Mouse (Mus musculus) midbrain, embryonic 12.5 days (tissue): ENCODE data around the gene Cmip. TPM values are rescaled to one million over a fixed set of nuclear protein-coding genes. Genes with fewer than 3 reads are reported as not detected.

ENCODE experiments used
- ATAC-seq: fragments of 200-750 bp; cut with Nextera tagmentation; 2 replicates; pipeline ENCODE4 v1.8.0; 2017; ENCODE audit warnings: low read depth, moderate TSS enrichment, moderate library complexity; ENCODE audit not compliant: low FRiP score
- H3K27ac ChIP-seq: fragments of 300-500 bp; sonication (generic); replicated peaks from 2 replicates; pipeline ENCODE4 v1.5.1; 2016; ENCODE audit warnings: mild to moderate bottlenecking
- H3K27me3 ChIP-seq: fragments of 300-500 bp; sonication (generic); 2 replicates; pipeline ENCODE4 v1.6.1; 2016; ENCODE audit warnings: mild to moderate bottlenecking
- H3K36me3 ChIP-seq: fragments of 300-500 bp; sonication (generic); 2 replicates; pipeline ENCODE4 v1.6.1; 2016
- H3K4me1 ChIP-seq: fragments of 300-500 bp; sonication (generic); 2 replicates; pipeline ENCODE4 v1.6.1; 2016
- H3K4me2 ChIP-seq: fragments of 300-500 bp; sonication (generic); replicated peaks from 2 replicates; pipeline ENCODE4 v1.6.1; 2016; ENCODE audit warnings: mild to moderate bottlenecking, moderate library complexity
- H3K4me3 ChIP-seq: fragments of 300-500 bp; sonication (generic); 2 replicates; pipeline ENCODE4 v1.5.1; 2016; ENCODE audit warnings: mild to moderate bottlenecking
- H3K9ac ChIP-seq: fragments of 300-500 bp; sonication (generic); replicated peaks from 2 replicates; pipeline ENCODE4 v1.6.1; 2016; ENCODE audit warnings: mild to moderate bottlenecking, moderate library complexity
- H3K9me3 ChIP-seq: fragments of 300-500 bp; sonication (generic); 2 replicates; pipeline ENCODE4 v1.6.1; 2016; ENCODE audit warnings: mild to moderate bottlenecking
- WGBS: fragments of 180-500 bp; shearing (Covaris S2); methylation state at CpG from one replicate; pipeline ENCODE4 v1.1.7; 2016; 5-methylcytosine and 5-hydroxymethylcytosine counted together
- polyA plus RNA-seq: library from polyadenylated mRNA; unstranded; fragments of >200 nt; fragmentation: Nextera tagmentation; extraction: Ambion mirVana; gene quantifications from 2 replicates; pipeline ENCODE4 v1.2.1, GENCODE M21; 2016

Gene Cmip
- polyA plus RNA-seq, 1 experiment from 2014 or later: 30.0 TPM

DNA sequence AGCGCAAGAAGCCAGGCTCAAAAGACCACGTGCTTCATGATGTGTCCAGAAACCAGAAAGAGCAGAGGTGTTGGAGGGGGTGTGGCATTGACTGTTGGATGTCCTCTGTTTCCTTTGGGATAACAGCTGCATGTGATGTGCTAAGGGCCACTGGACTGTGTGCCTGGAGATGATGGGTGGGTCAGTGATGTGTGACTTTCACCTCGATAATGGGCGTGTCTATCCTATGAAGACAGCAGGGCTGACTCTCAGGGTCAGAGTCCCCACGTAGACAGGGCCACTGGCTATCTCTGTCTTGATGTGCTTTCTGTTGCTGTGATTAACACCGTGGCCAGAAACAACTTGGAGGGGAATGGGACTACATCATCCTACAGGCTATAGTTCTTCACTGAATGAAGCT, 144.0 kb downstream of the Cmip start:
- 91% methylated on average over 6 of the region's 6 CpGs for WGBS
- Histone ChIP-seq H3K27me3 (no peaks in the 10 kb centered on the region), H3K27ac (no peak overlapping the region; the same call in 1 of the 2 replicates), H3K9me3 (0 out of 2 replicates have a peak, but pooled peaks cover 5% of the 10 kb centered on the region), H3K4me2 (no peak overlapping the region), H3K9ac (no peak overlapping the region), H3K36me3 (0 out of 2 replicates have a peak, but pooled peaks cover 10% of the 10 kb centered on the region), H3K4me3 (no peak overlapping the region), H3K4me1 (peaks cover 49% of the 10 kb centered on the region)
- no peak for ATAC-seq

DNA sequence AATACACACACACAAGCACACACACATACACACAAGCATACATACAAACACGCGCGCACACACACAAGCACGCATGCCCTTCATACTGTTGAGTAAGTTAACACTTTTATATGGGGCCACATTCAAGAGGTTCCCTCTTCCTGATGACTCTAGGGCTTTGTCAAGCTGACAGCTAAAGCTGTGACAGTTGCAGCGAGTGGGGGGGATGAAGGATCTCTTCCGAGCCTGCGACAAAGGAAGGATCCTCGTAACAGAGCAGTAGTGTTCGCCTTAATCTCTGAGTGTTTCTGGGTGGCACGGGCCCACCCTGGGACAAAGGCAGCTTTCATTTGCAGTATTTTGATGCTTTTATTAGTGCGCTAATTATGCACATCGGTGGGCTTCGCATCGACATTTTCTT, 145.0 kb downstream of the Cmip start:
- Histone ChIP-seq H3K9me3 (no peaks in the 10 kb centered on the region), H3K4me1 (peaks cover 49% of the 10 kb centered on the region), H3K27ac (0 out of 2 replicates have a peak overlapping the region, but pooled peaks have one; percentile 39), H3K36me3 (0 out of 2 replicates have a peak, but pooled peaks cover 2% of the 10 kb centered on the region), H3K4me2 (no peak overlapping the region), H3K9ac (0 out of 2 replicates have a peak overlapping the region, but pooled peaks have one; percentile 6), H3K4me3 (no peak overlapping the region), H3K27me3 (no peaks in the 10 kb centered on the region)
- ATAC-seq: peak; percentile 28; the same call in 1 of the 2 replicates
- WGBS: 57% methylated on average over 14 of the region's 14 CpGs

DNA sequence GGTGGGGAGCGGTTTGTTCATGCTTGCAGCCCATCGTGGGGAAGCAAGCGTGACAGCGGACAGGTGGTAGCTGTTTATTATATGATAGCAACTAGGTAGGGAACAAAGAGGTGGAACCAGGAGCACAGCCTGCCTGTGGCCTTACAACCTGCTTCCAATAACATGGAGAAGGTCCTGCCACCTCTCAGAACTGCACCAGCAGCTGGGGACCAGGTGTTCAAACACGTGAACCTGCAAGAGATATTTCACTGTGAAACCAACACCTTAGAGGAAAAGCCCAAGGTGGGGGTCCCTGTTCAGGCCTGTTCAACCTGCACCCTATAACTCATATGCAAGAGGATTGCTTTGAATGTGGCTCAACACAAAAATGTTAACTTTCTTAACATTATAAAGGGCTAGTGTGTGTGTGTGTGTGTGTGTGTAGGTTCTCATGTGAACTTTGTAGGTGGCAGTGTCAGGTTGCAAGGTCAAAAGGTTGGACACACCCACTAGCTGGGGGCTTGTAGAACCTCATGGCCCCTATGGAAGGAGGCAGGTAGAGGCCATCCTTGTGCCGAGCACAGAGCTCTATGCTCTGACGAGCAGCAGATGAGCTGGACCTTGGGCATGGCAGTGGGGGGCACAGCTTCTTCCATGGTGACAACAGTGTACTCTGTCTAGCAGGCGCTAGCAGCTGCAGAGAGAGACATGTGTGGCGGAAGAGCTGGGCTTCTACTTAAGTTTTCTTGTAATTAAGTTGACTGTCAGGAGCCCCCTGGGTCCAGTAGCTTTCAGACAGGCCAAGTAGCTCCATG, 146.2 kb downstream of the Cmip start:
- ATAC-seq: no peak
- H3K4me2 ChIP-seq: no peak overlapping the region
- 0 out of 2 replicates have a peak overlapping the region, but pooled peaks have one; percentile 11 for H3K9ac ChIP-seq
- no peak overlapping the region for H3K4me3 ChIP-seq
- H3K27me3 ChIP-seq: no peaks in the 10 kb centered on the region
- peaks cover 49% of the 10 kb centered on the region for H3K4me1 ChIP-seq
- H3K36me3 ChIP-seq: no peaks in the 10 kb centered on the region
- no peaks in the 10 kb centered on the region for H3K9me3 ChIP-seq
- WGBS: 67% methylated on average over 9 of the region's 9 CpGs
- peak overlapping the region; percentile 49 for H3K27ac ChIP-seq

DNA sequence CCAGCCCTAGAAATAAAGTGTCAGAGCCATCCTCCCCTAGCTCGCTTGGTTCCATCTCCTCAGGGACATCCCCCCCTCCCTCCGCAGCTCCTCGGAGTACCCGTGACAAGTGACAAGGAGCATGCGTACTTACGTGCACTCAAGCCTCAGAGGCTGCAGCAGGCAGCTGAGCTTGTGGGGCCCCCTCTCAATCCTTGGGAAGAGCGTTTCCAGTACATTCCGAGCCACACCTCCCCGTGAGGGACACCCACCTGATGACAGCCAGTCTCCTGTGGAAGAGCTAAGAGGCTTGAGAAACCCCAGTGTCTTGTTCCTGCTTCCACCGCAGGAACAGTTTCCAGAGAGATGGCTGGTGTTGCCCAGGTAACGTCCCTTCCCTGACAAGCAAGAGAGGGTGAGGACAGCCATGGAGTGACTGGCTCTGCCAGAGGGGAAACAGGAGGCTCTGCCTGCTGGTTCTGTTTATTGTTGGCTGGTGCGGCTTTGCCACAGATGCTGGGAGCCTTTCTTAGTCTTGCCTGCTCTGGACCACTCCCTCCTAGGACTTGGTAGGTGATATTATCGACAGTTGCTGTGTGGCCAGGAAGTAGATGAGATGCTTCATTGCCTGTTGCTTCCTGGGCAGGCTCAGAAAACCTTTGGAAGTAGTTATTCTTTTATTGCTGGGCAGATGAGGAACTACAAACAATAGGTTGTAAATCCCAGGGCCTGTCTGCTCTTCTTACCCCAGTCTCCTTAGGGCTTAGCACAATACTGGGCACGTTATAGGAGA, 147.0 kb downstream of the Cmip start:
- 54% methylated on average over 14 of the region's 14 CpGs for WGBS
- no peaks in the 10 kb centered on the region for H3K36me3 ChIP-seq
- H3K4me2 ChIP-seq: no peak overlapping the region
- no peaks in the 10 kb centered on the region for H3K27me3 ChIP-seq
- no peak overlapping the region for H3K9ac ChIP-seq
- H3K27ac ChIP-seq: peak overlapping the region; percentile 49
- no peak for ATAC-seq
- H3K4me1 ChIP-seq: peaks cover 49% of the 10 kb centered on the region
- H3K9me3 ChIP-seq: no peaks in the 10 kb centered on the region
- no peak overlapping the region for H3K4me3 ChIP-seq

DNA sequence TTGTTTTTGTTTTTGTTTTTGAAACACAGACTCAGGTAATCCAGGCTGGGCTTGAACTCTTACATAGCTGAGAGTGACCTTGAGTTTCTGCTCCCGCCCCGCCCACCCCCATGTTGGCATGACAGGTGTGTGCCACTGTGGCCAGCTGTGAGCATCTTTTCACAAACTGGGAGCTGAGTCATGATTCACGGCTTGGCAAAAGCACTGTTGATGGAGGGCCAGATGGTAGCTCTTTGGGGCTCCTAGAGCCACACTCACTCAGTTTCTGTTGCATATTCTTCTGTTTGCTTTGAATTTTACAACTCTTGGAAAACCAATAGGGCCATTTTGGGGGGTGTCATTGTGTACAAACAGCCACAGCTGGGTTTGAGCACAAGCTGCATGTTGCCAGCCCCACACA, 149.2 kb downstream of the Cmip start:
- no peak overlapping the region for H3K9ac ChIP-seq
- no peaks in the 10 kb centered on the region for H3K9me3 ChIP-seq
- H3K4me1 ChIP-seq: peaks cover 39% of the 10 kb centered on the region
- H3K27ac ChIP-seq: no peak overlapping the region
- WGBS: 92% methylated on average over 3 of the region's 3 CpGs
- no peak overlapping the region for H3K4me3 ChIP-seq
- H3K27me3 ChIP-seq: no peaks in the 10 kb centered on the region
- H3K4me2 ChIP-seq: no peak overlapping the region
- H3K36me3 ChIP-seq: no peaks in the 10 kb centered on the region
- no peak for ATAC-seq

DNA sequence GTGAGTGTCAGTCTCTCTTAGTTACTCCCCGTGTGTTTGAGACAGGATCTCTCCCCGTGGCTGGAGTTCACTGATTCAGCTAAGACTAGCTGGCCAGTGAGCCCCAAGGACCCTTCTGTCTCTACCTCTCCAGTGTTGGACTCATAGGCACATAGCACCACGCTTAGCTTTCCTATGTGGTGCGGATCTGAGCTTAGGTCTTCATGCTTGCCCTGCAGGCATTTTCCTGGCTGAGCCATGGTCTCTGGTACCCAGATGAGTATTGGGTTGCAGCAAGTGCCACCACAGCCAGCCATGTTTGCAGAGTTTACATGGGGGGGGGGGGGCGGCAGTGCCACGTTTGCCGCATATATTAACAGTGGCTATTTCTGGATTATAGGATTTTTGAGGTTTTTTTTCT, 151.8 kb downstream of the Cmip start:
- H3K4me2 ChIP-seq: no peak overlapping the region
- peaks cover 14% of the 10 kb centered on the region for H3K4me1 ChIP-seq
- H3K4me3 ChIP-seq: no peak overlapping the region
- no peaks in the 10 kb centered on the region for H3K36me3 ChIP-seq
- H3K9me3 ChIP-seq: no peaks in the 10 kb centered on the region
- no peak overlapping the region for H3K9ac ChIP-seq
- WGBS: 79% methylated on average over 7 of the region's 7 CpGs
- no peaks in the 10 kb centered on the region for H3K27me3 ChIP-seq
- no peak for ATAC-seq
- H3K27ac ChIP-seq: no peak overlapping the region

DNA sequence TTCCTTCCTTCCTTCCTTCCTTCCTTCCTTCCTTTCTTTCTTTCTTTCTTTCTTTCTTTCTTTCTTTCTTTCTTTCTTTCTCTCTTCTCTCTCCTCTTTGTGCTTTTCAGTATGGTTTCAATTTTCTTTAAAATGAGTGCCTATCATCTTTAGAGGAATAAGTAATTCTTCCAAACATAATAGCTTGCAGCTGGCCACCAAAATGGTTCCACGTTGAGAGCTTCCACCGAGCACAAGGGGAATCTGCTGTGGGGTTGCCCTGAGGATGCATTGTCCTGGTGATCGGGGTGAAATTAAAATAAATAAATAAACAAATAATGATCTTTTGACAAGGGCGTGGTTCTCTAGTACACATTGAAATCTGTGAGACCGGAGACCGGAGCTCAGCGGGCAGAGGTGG, 152.2 kb downstream of the Cmip start:
- WGBS: 78% methylated on average over 7 of the region's 7 CpGs
- Histone ChIP-seq H3K27ac (no peak overlapping the region), H3K36me3 (no peaks in the 10 kb centered on the region), H3K4me1 (peaks cover 10% of the 10 kb centered on the region), H3K9ac (no peak overlapping the region), H3K9me3 (no peaks in the 10 kb centered on the region), H3K27me3 (no peaks in the 10 kb centered on the region), H3K4me2 (no peak overlapping the region), H3K4me3 (no peak overlapping the region)
- no peak for ATAC-seq

DNA sequence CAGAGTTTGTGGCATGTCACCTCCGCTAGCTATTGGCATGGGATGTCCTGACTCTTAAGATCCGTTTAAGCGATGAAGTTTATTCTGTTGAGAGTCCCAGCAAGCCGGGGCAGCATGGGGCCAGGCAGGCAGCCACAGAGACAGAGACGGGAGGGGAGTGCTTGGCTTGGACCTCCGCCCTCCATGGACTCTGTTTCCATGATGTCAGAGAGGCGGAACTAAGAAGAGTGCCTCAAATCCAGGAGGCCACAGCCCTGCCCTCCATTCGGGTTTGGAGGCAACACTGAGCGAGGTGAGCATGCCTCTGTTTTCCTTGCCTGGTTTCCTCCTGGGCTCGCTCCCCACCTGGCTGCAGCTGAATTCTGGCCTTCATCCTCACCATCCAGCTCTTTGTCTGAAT, 153.5 kb downstream of the Cmip start:
- Histone ChIP-seq H3K4me2 (no peak overlapping the region), H3K27me3 (no peaks in the 10 kb centered on the region), H3K9me3 (no peaks in the 10 kb centered on the region), H3K36me3 (no peaks in the 10 kb centered on the region), H3K4me3 (no peak overlapping the region), H3K9ac (no peak overlapping the region), H3K4me1 (peaks cover 6% of the 10 kb centered on the region; the same call in 1 of the 2 replicates), H3K27ac (no peak overlapping the region)
- no peak for ATAC-seq
- 78% methylated on average over 10 of the region's 10 CpGs for WGBS

DNA sequence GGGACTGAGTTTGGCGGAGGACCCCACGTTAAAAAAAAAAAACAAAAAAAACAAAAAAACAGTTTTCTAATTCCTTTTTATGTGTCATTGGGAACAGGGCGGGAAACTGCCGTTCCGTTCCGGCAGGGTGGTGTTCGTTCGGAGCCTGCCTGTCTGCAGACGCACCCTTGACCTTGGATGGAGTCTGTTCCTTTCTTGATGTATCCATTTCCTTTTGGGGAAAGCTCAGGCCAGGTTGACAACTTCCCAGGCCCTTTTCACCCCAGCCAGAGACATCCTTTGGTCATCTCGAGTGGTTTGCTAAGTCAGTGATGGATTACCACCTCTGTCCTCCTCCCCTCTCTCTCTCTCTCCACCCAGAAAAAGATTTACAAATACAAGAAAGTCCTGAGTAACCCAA, 154.0 kb downstream of the Cmip start:
- 92% methylated on average over 10 of the region's 10 CpGs for WGBS
- no peak overlapping the region for H3K4me3 ChIP-seq
- no peak overlapping the region for H3K9ac ChIP-seq
- H3K27ac ChIP-seq: no peak overlapping the region
- no peak overlapping the region for H3K4me2 ChIP-seq
- no peak for ATAC-seq
- H3K27me3 ChIP-seq: no peaks in the 10 kb centered on the region
- H3K4me1 ChIP-seq: peaks cover 6% of the 10 kb centered on the region; the same call in 1 of the 2 replicates
- H3K9me3 ChIP-seq: no peaks in the 10 kb centered on the region
- H3K36me3 ChIP-seq: no peaks in the 10 kb centered on the region

DNA sequence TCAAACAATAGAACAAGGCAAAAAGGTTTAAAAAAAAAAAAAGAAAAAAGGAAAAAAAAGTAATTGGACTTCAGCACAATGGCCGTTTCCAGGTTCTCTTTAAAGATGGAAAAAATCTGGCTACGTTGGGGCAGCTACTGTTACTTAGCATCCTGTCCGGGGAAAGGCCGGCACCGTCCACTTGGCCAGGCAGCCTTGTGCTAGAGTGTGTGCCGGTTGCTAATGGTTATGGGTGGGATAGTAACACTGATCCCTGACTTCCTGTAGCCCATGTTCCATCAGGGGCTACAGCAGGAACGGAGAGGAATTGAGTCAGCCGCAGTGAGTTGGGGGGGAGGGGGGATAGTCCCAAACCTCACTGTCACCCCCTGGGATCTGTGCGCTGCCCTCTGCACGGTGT, 155.4 kb downstream of the Cmip start:
- H3K27me3 ChIP-seq: no peaks in the 10 kb centered on the region
- no peak overlapping the region for H3K4me2 ChIP-seq
- H3K36me3 ChIP-seq: 0 out of 2 replicates have a peak, but pooled peaks cover under 1% of the 10 kb centered on the region
- H3K4me1 ChIP-seq: peaks cover 6% of the 10 kb centered on the region; the same call in 1 of the 2 replicates
- H3K4me3 ChIP-seq: no peak overlapping the region
- no peak overlapping the region for H3K27ac ChIP-seq
- no peak for ATAC-seq
- no peak overlapping the region for H3K9ac ChIP-seq
- no peaks in the 10 kb centered on the region for H3K9me3 ChIP-seq
- 91% methylated on average over 10 of the region's 10 CpGs for WGBS

DNA sequence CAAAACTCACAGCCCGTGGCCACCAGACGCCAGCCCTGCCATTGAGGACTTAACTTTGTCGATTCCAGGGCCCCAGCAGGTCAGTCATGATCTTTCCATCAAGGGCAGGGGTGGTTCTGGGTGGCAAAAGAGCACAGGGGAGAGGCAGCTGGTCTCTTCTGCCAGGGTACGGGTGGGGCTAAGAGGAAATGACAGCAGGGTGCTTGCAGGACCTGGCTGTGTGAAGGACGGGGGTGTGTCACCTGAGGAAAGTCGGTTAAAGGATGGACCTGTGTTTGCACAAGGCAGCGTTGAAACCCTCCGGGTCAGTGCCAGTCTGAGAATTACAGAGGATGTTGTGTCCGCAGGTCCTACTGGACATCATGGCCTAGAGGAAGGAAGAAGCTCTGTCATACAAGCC, 161.0 kb downstream of the Cmip start:
- no peaks in the 10 kb centered on the region for H3K9me3 ChIP-seq
- ATAC-seq: no peak
- H3K4me3 ChIP-seq: no peak overlapping the region
- no peak overlapping the region for H3K4me2 ChIP-seq
- H3K27ac ChIP-seq: no peak overlapping the region
- no peaks in the 10 kb centered on the region for H3K27me3 ChIP-seq
- no peaks in the 10 kb centered on the region for H3K4me1 ChIP-seq
- WGBS: 89% methylated on average over 9 of the region's 9 CpGs
- no peak overlapping the region for H3K9ac ChIP-seq
- H3K36me3 ChIP-seq: peaks cover 15% of the 10 kb centered on the region
